ENCODE assay signal across 9 mouse cellular contexts in genomic region chr2:31501448-31502130, GRCm38 (mm10). TPM values are rescaled to one million over a fixed set of nuclear protein-coding genes. Genes with fewer than 3 reads are reported as not detected.
DNase-seq lines count a peak whose midpoint lies in the region; ATAC-seq and TF ChIP-seq lines count a peak whose summit lies in the region.
"Had no signal": no experiment of that assay in that cellular context is flagged by ENCODE, and none has a peak within 500 bp of the region (broad histone marks: within the 10 kb centered on the region; RNA-seq: fewer than 3 reads in every experiment).

No protein-coding gene starts in this region.

- no peak; the same call in 1 of the 2 replicates for TF ChIP-seq CTCF in liver, adult 2 months (IDR thresholded peaks at IDR 0.05; ENCODE audit: low read depth, low read length)

- H3K9ac ChIP-seq in liver, adult 2 months (ENCODE audit: low read depth, low read length), result no peak overlapping the region
- H3K9ac ChIP-seq: liver, embryonic 15.5 days had no signal

- H3K79me2 ChIP-seq in liver, adult 2 months (ENCODE audit: control insufficient read depth, insufficient read depth, low read length), result no peaks in the 10 kb centered on the region

- TF ChIP-seq POLR2A in liver, adult 2 months (IDR thresholded peaks at IDR 0.05; ENCODE audit: extremely low read depth, insufficient read depth, low read length), result no peak

- H3K27ac ChIP-seq in liver, adult 2 months (replicated peaks; ENCODE audit: insufficient read depth, low read depth, low read length), result peak overlapping the region; percentile 13; the same call in 1 of the 2 replicates
- H3K27ac ChIP-seq: liver, embryonic 15.5 days had no signal

- peak; percentile 54 for DNase-seq in adrenal gland, postnatal 14 days
- DNase-seq in adrenal gland, adult 2 months, result no peak
- no peak for DNase-seq in liver, adult 2 months (ENCODE audit: extremely low read depth, low read depth, low spot score)
- DNase-seq in liver, result no peak
- DNase-seq in cerebellum, adult 9-11 months, result peak; percentile 31
- peak; percentile 53 for DNase-seq in kidney, postnatal 10 days
- DNase-seq in urinary bladder, postnatal 25 days (ENCODE audit: low spot score), result no peak

- no peaks in the 10 kb centered on the region for H3K27me3 ChIP-seq in liver, adult 2 months (ENCODE audit: control insufficient read depth, insufficient read depth, low read length)
- H3K27me3 ChIP-seq: liver, embryonic 15.5 days had no signal

- H3K36me3 ChIP-seq in liver, adult 2 months (ENCODE audit: control insufficient read depth, insufficient read depth, low read length), result peaks cover 80% of the 10 kb centered on the region

- WGBS in liver, adult 2 months, result 49% methylated on average over 20 of the region's 20 CpGs

- no peak overlapping the region for H3K4me3 ChIP-seq in liver, adult 2 months (ENCODE audit: insufficient read depth, low read depth, low read length)
- H3K4me3 ChIP-seq: liver, embryonic 15.5 days had no signal

- ATAC-seq in monocyte, adult 5-6 weeks (replicated peaks; ENCODE audit: insufficient number of reproducible peaks, low FRiP score, low TSS enrichment, poor library complexity, severe bottlenecking), result no peak

- no peaks in the 10 kb centered on the region for H3K4me1 ChIP-seq in liver, adult 2 months (ENCODE audit: control insufficient read depth, insufficient read depth, low read length)
- H3K4me1 ChIP-seq: liver, embryonic 15.5 days had no signal

RNA-seq across cellular contexts. Expression of gene Ass1, which starts 31.6 kb away (rescaled TPM):
- 46.9 and 410 TPM in 2 replicates for total RNA-seq in adrenal gland, postnatal 14 days (2021)
- 10 to 100 TPM; 24.4 to 31.6 TPM for total RNA-seq in adrenal gland, adult 2 months (2021)
- 3.9 and 4.0 TPM in 2 replicates for polyA plus RNA-seq in adrenal gland, adult 2 months (2012; rRNA removed)
- 3,064 and 4,344 TPM in 2 replicates for total RNA-seq in liver, adult 2 months (2014; rRNA removed)
- 3,470 and 3,993 TPM in 2 replicates for polyA plus RNA-seq in liver, adult 2 months (2012; rRNA removed)
- 13.5 to 30.9 TPM (median 19.7 TPM) in 3 replicates for total RNA-seq in monocyte, adult 5-6 weeks (2017)

Comparison
In these comparisons a context has a peak if more than half of its experiments do, and no peak if none do; other contexts are left out.
1. DNase-seq: peak in adrenal gland, postnatal 14 days (single experiment), cerebellum, adult 9-11 months (single experiment) and kidney, postnatal 10 days (single experiment); none in adrenal gland, adult 2 months (single experiment), liver, adult 2 months (single experiment), liver (single experiment) and urinary bladder, postnatal 25 days (single experiment).